Mouse (Mus musculus) spleen, adult 2 months (tissue): Measurements from ENCODE around the gene Srm. TPM values are rescaled to one million over a fixed set of nuclear protein-coding genes. Genes with fewer than 3 reads are reported as not detected.

Source experiments
- DNase-seq, 2 experiments: peaks; one replicate each; pipeline versions ENCODE4 v3.0.0 to v3.0.0-alpha.2; 2012 to 2021; ENCODE audit warnings: low spot score in 2 of 2, low read depth in 1 of 2
- H3K27ac ChIP-seq: fragments of 200-500 bp; 2 replicates; pipeline ENCODE4 v1.5.1; 2012; ENCODE audit warnings: low read length, inconsistent platforms; ENCODE audit not compliant: insufficient read depth
- H3K27me3 ChIP-seq: fragments of 200-500 bp; 2 replicates; pipeline ENCODE4 v1.6.1; 2012; ENCODE audit warnings: mild to moderate bottlenecking, moderate library complexity, low read length, inconsistent platforms; ENCODE audit not compliant: control insufficient read depth, insufficient read depth
- H3K36me3 ChIP-seq: fragments of 200-500 bp; 2 replicates; pipeline ENCODE4 v1.6.1; 2012; ENCODE audit warnings: mild to moderate bottlenecking, low read length, inconsistent platforms; ENCODE audit not compliant: control insufficient read depth, insufficient read depth
- H3K4me1 ChIP-seq: fragments of 200-500 bp; 2 replicates; pipeline ENCODE4 v1.6.1; 2011; ENCODE audit warnings: inconsistent platforms; ENCODE audit not compliant: control insufficient read depth, insufficient read depth, insufficient read length
- H3K4me3 ChIP-seq: fragments of 200-500 bp; 2 replicates; pipeline ENCODE4 v1.5.1; 2011; ENCODE audit warnings: mild to moderate bottlenecking, inconsistent platforms; ENCODE audit not compliant: insufficient read depth, insufficient read length; ENCODE audit errors: extremely low read depth
- CTCF ChIP-seq: fragments of 200-500 bp; IDR thresholded peaks from 2 replicates; pipeline ENCODE4 v1.5.1; 2011; ENCODE audit warnings: mild to moderate bottlenecking, inconsistent platforms; ENCODE audit not compliant: insufficient read depth, insufficient read length, insufficient replicate concordance; ENCODE audit errors: extremely low read depth
- POLR2A ChIP-seq: fragments of 200-500 bp; IDR thresholded peaks from 2 replicates; pipeline ENCODE4 v1.6.1; 2011; ENCODE audit warnings: low read depth, low read length, inconsistent platforms
- WGBS: fragments of 180-500 bp; shearing (Covaris S2); methylation state at CpG from one replicate; pipeline ENCODE4 v1.1.7; 2018; 5-methylcytosine and 5-hydroxymethylcytosine counted together
- polyA plus RNA-seq: library from polyadenylated mRNA; depleted of rRNA; stranded (reverse); fragments of >200 nt; gene quantifications from 2 replicates; pipeline ENCODE4 v1.2.3, GENCODE M21; 2012

The Srm gene
- polyA plus RNA-seq, 1 experiment: 55.7 TPM

GRCm38 (mm10) chr4:148570693-148571295 lies 20.5 kb upstream of the Srm start:
- no peaks in the 10 kb centered on the region for H3K4me1 ChIP-seq
- no peak for TF ChIP-seq POLR2A
- TF ChIP-seq CTCF: no peak
- WGBS: 96% methylated on average over 9 of the region's 9 CpGs
- no peak overlapping the region for H3K27ac ChIP-seq
- H3K36me3 ChIP-seq: peaks cover 68% of the 10 kb centered on the region
- no peak overlapping the region for H3K4me3 ChIP-seq
- no peaks in the 10 kb centered on the region for H3K27me3 ChIP-seq
- DNase-seq: no peak

- 88% methylated on average over 7 of the region's 7 CpGs for WGBS
- Histone ChIP-seq H3K4me3 (no peak overlapping the region), H3K4me1 (no peaks in the 10 kb centered on the region), H3K36me3 (peaks cover 66% of the 10 kb centered on the region), H3K27me3 (no peaks in the 10 kb centered on the region), H3K27ac (no peak overlapping the region)
- no peak for DNase-seq
- TF ChIP-seq CTCF: no peak
- TF ChIP-seq POLR2A: no peak
These were observed 18.1 kb upstream of the Srm start for GRCm38 (mm10) chr4:148573222-148573621.

- H3K4me3 ChIP-seq: no peak overlapping the region
- H3K27ac ChIP-seq: no peak overlapping the region
- H3K27me3 ChIP-seq: no peaks in the 10 kb centered on the region
- WGBS: 93% methylated on average over 9 of the region's 9 CpGs
- DNase-seq: no peak
- TF ChIP-seq POLR2A: no peak
- no peak for TF ChIP-seq CTCF
- peaks cover 4% of the 10 kb centered on the region; the same call in 1 of the 2 replicates for H3K4me1 ChIP-seq
- peaks cover 37% of the 10 kb centered on the region for H3K36me3 ChIP-seq
These were observed 10.5 kb upstream of the Srm start for GRCm38 (mm10) chr4:148580765-148581164.

- H3K4me3 ChIP-seq: no peak overlapping the region
- peaks cover 31% of the 10 kb centered on the region for H3K36me3 ChIP-seq
- no peak overlapping the region for H3K27ac ChIP-seq
- H3K27me3 ChIP-seq: no peaks in the 10 kb centered on the region
- TF ChIP-seq POLR2A: no peak
- TF ChIP-seq CTCF: no peak
- H3K4me1 ChIP-seq: peaks cover 4% of the 10 kb centered on the region; the same call in 1 of the 2 replicates
- WGBS: 95% methylated on average over 5 of the region's 5 CpGs
- no peak for DNase-seq
These were observed 9.9 kb upstream of the Srm start for GRCm38 (mm10) chr4:148581422-148581821.

GRCm38 (mm10) chr4:148583257-148583656 lies 8.0 kb upstream of the Srm start:
- H3K27me3 ChIP-seq: no peaks in the 10 kb centered on the region
- no peak for TF ChIP-seq POLR2A
- WGBS: 9% methylated on average over 4 of the region's 4 CpGs
- peak overlapping the region; percentile 1 for H3K27ac ChIP-seq
- DNase-seq: no peak
- no peak overlapping the region for H3K4me3 ChIP-seq
- peaks cover 25% of the 10 kb centered on the region for H3K36me3 ChIP-seq
- H3K4me1 ChIP-seq: peaks cover 4% of the 10 kb centered on the region; the same call in 1 of the 2 replicates

- TF ChIP-seq CTCF (no peak), POLR2A (no peak)
- H3K4me1 ChIP-seq: peaks cover 7% of the 10 kb centered on the region; the same call in 1 of the 2 replicates
- 53% methylated on average over 9 of the region's 9 CpGs for WGBS
- no peaks in the 10 kb centered on the region for H3K27me3 ChIP-seq
- no peak overlapping the region for H3K27ac ChIP-seq
- no peak overlapping the region for H3K4me3 ChIP-seq
- H3K36me3 ChIP-seq: peaks cover 3% of the 10 kb centered on the region; the same call in 1 of the 2 replicates
- DNase-seq: no peak
These were observed 4.7 kb upstream of the Srm start for GRCm38 (mm10) chr4:148586648-148587047.

GRCm38 (mm10) chr4:148588793-148589192 lies 2.5 kb upstream of the Srm start:
- peaks cover 14% of the 10 kb centered on the region; the same call in 1 of the 2 replicates for H3K4me1 ChIP-seq
- no peak for TF ChIP-seq CTCF
- TF ChIP-seq POLR2A: no peak

More at GRCm38 (mm10) chr4:148588793-148589192, 2.5 kb upstream of the Srm start:
- H3K27ac ChIP-seq: no peak overlapping the region
- 72% methylated on average over 9 of the region's 9 CpGs for WGBS
- peaks cover under 1% of the 10 kb centered on the region; the same call in 1 of the 2 replicates for H3K36me3 ChIP-seq
- H3K4me3 ChIP-seq: no peak overlapping the region
- DNase-seq: no peak
- no peaks in the 10 kb centered on the region for H3K27me3 ChIP-seq
